Mouse (Mus musculus) urinary bladder, adult 18-20 months (tissue): ENCODE data around the gene Swt1.
"Not testable (repeated sequence)": the region's sequence is repeated elsewhere in the genome, so short reads cannot be mapped to it uniquely, and the experiment has no call there.

Source experiments
- DNase-seq, 2 experiments: peaks; one replicate each; pipeline ENCODE4 v3.0.0; 2022; ENCODE audit warnings: low spot score in 2 of 2, mixed read lengths in 2 of 2

Gene Swt1

GRCm38 (mm10) chr1:151366944-151367605, 61.2 kb downstream of the Swt1 start:
- no peak for DNase-seq

DNA sequence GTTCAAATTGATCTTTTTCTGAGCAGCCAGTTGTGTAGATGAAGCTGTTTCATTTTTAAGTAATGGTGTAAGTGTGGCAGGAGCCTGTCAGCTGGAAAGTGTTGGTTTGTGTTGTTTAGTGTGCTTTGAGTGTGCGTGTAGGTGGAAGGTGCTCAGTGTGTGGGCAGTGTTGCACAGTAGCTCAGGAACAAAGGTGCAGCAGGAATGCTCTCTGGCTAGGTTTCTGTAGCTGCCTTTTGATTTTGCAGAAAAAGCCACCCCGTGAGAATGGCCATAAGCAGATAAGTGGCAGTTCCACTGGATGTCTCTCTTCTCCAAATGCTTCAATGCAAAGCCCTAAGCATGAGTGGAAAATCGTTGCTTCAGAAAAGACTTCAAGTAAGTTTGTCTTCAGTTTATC, 68.9 kb downstream of the Swt1 start:
- DNase-seq = no peak

DNA sequence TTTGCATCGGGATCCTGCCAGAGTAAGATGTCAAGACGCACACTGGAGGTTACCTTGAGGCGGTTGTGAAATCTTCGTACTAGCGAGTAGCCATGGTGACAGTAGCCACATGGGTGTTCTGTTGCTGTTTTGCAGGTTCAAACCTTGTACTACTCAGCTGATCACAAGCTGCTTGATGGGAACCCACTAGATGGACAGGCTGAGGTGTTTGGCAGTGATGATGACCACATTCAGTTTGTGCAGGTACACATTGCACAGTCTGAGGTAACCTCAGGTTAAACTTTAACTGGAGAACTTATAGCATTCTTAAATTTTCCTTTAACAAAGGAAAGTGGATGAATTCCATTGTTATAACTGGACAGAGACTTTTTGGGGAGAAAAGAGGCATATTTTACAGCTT, 72.3 kb downstream of the Swt1 start:
- DNase-seq = no peak

DNA sequence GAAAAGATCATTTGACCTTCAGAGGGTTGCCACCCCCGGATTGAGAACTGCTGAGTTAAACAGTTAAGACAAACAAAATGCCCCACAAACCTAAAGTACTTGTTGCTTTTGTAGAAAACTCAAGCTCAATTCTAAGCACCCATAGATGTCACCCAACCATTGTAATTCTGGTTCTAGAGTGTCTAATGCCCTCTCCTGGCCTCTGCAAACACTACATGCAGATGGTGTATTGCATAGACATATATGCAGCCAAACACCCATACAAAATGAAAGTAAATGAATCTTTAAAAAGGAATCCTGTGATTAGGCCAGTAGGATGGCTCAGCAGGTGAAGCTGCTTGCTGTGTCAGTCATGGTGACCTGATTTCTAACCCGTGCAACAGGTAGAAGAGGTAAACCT, 75.3 kb downstream of the Swt1 start:
- no peak for DNase-seq

DNA sequence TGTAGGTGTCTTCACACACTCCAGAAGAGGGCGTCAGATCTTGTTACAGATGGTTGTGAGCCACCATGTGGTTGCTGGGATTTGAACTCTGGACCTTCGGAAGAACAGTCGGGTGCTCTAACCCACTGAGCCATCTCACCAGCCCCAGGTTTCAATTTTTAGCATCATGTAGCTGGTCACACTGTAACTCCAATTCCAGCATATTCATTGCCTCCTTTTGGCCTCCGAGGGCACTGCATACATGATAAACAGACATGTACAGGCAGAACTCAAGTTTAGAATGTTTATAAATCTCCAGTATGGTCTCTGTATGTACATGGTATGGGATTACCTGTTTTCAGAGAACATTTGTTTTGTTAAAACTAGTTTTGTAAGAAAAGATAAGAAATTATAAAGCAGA, 80.0 kb downstream of the Swt1 start:
- not testable (repeated sequence) for DNase-seq

DNA sequence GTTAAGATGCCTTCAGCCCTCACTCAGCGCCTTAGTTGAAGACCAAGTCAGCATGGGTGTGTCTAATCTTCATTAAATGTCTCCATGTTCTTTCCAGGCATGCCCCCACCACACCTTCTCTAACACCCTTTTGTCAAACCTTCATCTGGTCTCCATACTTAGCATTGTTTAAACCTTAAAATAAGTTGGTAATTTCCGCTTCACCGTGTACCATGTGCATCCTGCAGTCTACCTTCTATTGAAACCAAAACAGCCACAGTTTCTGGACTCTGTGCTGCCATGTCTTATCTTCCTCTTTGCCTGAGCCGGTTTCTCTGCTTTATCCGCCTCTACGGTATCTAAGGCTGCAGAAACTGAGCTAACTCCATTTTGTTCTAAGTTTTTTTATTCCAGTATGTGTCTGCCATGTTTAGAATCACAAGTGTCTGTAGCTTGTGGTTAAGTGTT, 81.6 kb downstream of the Swt1 start:
- DNase-seq = no peak

DNA sequence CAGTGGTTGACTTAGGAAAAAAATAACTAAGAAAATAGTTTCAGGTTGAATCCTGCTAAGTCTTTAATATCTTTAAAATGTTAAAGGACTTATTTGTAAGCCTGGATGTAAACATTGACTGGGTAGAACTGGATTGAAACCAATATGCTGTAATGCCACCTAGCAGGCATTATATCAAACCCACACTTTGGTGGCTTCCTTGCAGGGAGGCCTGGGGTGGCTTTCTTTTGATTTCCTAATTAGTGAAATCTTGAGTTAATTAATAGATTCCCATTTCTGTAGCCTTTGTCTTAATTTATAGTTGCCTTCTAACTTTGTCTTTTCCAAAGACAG, 82.4 kb downstream of the Swt1 start:
- DNase-seq = no peak

GRCm38 (mm10) chr1:151345109-151345862, 83.0 kb downstream of the Swt1 start:
- peak; percentile 91 to 96 for DNase-seq

GRCm38 (mm10) chr1:151344283-151345108, 83.8 kb downstream of the Swt1 start, which contains the start of gene Ivns1abp:
Gene Ivns1abp, plus strand, starts transcription at chr1:151344477.
- DNase-seq = peak; percentile 95

DNA sequence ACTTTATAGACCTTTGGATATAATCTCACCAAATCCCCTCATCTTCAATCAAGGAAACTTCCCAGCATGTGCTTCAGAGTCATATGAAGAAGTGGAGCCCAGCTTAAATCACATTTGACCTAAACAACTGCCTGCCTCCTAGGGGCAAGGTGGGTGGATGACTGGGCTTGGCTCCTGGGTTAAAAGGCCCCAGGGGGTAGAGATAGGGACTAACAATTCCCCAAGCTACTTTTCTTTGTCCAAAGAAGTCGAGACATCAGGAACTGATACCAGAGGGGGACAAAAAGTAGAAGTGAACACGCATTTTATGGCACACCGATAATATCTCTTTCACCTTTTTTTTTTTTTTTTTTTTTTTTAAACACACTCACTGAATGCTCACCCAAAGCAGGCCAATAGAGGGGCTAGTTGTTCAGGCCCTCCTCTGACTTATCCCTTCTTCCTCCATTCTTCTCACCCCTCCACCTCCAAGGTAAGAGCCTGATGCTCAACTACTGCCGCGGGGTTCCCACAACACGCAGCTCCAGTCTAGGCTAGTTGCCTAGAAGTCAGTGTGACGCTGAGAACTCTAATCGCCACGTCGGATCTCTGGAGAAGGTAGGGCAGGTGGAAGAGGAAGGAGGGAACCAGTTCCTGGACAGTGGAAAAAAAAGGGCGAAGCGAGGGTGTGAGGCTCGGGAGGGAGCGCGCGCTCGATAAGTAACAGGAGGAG, 84.5 kb downstream of the Swt1 start:
- DNase-seq = no peak

DNA sequence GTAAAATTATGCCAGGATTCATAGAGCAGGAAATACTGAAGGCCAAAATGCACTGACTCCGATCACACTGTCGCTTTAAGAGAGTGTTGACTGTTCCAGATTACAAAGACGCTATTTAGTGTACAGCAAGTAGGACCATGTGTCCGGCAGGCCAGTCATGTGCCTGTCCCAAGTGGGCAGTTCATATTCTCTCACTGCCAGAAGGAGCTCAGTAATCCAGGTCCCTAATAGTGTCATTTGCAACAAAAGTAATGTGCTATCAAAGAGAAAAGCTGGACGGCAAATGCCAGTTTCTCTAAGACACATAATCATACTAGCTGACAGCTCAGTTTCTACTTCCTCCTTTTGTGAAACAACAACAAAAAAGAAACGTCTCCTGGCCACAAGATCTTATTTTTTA, 85.3 kb downstream of the Swt1 start:
- DNase-seq = no peak

DNA sequence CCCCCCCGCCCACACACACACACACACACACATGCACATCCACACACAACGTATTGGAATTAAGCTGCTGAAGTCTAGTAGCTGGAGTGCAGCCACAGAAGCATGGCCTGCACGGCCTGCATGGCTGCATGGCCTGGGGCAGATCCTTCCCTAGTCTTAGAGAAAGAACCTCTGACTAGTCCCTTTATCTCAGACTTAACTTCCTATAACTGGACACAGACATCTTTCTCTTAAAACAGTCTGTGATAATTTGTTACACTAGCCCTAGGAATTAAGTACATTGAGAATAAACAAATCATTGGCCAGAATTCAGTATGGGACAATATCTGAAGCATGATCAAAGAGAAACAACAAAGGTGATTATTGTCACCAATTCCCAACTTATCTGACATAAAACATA, 85.9 kb downstream of the Swt1 start:
- DNase-seq = no peak

DNA sequence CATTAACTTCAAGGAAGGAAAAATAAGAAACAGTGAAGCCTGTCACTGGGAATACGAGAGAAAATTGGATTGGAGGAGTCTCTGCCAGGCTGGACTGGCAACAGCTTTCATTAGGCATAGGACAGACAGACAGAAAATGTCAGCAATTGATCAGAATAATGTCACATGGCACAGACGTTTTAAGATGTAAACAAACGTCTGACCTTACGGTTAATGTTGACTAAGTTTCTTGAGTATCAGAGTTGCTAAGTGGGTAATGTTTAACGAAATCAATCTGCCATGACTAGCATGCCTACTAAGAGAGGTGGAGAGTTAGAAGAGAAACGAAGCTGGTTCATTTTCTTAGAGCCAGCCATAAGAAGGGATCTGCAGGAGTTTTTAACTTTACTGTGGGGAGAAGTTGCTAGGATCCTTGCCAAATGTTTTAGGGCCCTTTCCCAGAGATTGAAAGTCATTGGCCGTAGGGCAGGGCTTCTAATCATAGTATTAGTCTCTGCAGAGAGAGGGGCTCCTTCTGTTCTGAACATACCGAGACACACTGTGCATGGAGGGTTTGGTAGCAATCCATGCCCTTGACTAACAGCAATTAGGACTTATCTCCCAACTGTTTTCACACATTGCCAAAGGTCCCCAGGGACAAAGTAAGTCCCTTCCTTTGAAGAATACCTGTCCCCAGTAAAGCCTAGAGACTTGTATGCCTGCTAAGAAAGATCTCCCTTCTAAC, 86.8 kb downstream of the Swt1 start:
- no peak for DNase-seq

- no peak for DNase-seq
These were observed 89.3 kb downstream of the Swt1 start for GRCm38 (mm10) chr1:151338941-151339340.

- no peak for DNase-seq
These were observed 90.0 kb downstream of the Swt1 start for GRCm38 (mm10) chr1:151338234-151338633.

- no peak for DNase-seq
These were observed 95.4 kb downstream of the Swt1 start for GRCm38 (mm10) chr1:151332819-151333218.

GRCm38 (mm10) chr1:151329601-151330000, 98.7 kb downstream of the Swt1 start:
- no peak for DNase-seq

GRCm38 (mm10) chr1:151328341-151329097, 99.7 kb downstream of the Swt1 start:
- no peak for DNase-seq

- no peak for DNase-seq
These were observed 102.9 kb downstream of the Swt1 start for GRCm38 (mm10) chr1:151325328-151325727.

DNA sequence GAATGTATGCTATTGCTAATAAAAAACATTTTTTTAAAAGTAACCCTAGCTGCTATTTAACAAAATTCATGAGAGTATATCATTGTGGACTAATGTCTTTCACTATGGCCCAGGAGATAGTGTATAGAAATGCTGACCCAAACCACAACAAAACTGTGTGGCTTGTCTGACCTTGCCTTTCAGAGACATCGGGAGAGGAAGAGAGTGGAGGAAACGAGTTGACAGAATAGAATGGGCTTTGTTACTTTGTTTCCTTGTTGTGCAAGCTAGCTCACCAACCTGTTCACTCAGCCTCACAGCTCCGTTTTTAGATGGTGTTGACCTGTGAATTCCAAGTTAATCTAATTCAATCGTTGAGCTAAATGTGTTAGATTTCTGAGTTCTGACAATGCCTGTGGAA, 107.8 kb downstream of the Swt1 start:
- no peak for DNase-seq

- no peak for DNase-seq
These were observed 109.0 kb downstream of the Swt1 start for GRCm38 (mm10) chr1:151319267-151319666.
